Mouse (Mus musculus) forebrain, embryonic 12.5 days (tissue): ENCODE data around the gene Vav3. TPM values are rescaled to one million over a fixed set of nuclear protein-coding genes. Genes with fewer than 3 reads are reported as not detected.

Experiments
- ATAC-seq: fragments of 200-750 bp; cut with Nextera tagmentation; 2 replicates; pipeline ENCODE4 v1.8.0; 2017; ENCODE audit warnings: moderate TSS enrichment; ENCODE audit not compliant: low FRiP score
- H3K27ac ChIP-seq: fragments of 300-500 bp; sonication (generic); 2 replicates; pipeline ENCODE4 v1.5.1; 2016; ENCODE audit warnings: mild to moderate bottlenecking
- H3K27me3 ChIP-seq: fragments of 300-500 bp; sonication (generic); 2 replicates; pipeline ENCODE4 v1.6.1; 2016; ENCODE audit warnings: mild to moderate bottlenecking
- H3K36me3 ChIP-seq: fragments of 300-500 bp; sonication (generic); replicated peaks from 2 replicates; pipeline ENCODE4 v1.6.1; 2016; ENCODE audit warnings: mild to moderate bottlenecking
- H3K4me1 ChIP-seq: fragments of 300-500 bp; sonication (generic); 2 replicates; pipeline ENCODE4 v1.6.1; 2016
- H3K4me2 ChIP-seq: fragments of 300-500 bp; sonication (generic); 2 replicates; pipeline ENCODE4 v1.6.1; 2016; ENCODE audit warnings: mild to moderate bottlenecking, moderate library complexity
- H3K4me3 ChIP-seq: fragments of 300-500 bp; sonication (generic); replicated peaks from 2 replicates; pipeline ENCODE4 v1.5.1; 2016; ENCODE audit warnings: mild to moderate bottlenecking
- H3K9ac ChIP-seq: fragments of 300-500 bp; sonication (generic); 2 replicates; pipeline ENCODE4 v1.6.1; 2016; ENCODE audit warnings: mild to moderate bottlenecking
- H3K9me3 ChIP-seq: fragments of 300-500 bp; sonication (generic); 2 replicates; pipeline ENCODE4 v1.6.1; 2016
- WGBS: fragments of 180-500 bp; shearing (Covaris S2); methylation state at CpG from one replicate; pipeline ENCODE4 v1.1.7; 2016; 5-methylcytosine and 5-hydroxymethylcytosine counted together
- polyA plus RNA-seq: library from polyadenylated mRNA; unstranded; fragments of >200 nt; fragmentation: Nextera tagmentation; extraction: Ambion mirVana; gene quantifications from 2 replicates; pipeline ENCODE4 v1.2.1, GENCODE M21; 2016

Vav3 gene
- polyA plus RNA-seq, 1 experiment from 2014 or later, result 10.9 TPM

- Histone ChIP-seq H3K9ac (no peak overlapping the region), H3K9me3 (no peaks in the 10 kb centered on the region), H3K27me3 (no peaks in the 10 kb centered on the region), H3K4me3 (no peak overlapping the region), H3K27ac (no peak overlapping the region), H3K4me1 (no peaks in the 10 kb centered on the region), H3K36me3 (no peaks in the 10 kb centered on the region), H3K4me2 (no peak overlapping the region)
- 65% methylated on average over 7 of the region's 7 CpGs for WGBS
- ATAC-seq, result no peak
Observed at GRCm38 (mm10) chr3:109323447-109324300, 16.8 kb upstream of the Vav3 start.

DNA sequence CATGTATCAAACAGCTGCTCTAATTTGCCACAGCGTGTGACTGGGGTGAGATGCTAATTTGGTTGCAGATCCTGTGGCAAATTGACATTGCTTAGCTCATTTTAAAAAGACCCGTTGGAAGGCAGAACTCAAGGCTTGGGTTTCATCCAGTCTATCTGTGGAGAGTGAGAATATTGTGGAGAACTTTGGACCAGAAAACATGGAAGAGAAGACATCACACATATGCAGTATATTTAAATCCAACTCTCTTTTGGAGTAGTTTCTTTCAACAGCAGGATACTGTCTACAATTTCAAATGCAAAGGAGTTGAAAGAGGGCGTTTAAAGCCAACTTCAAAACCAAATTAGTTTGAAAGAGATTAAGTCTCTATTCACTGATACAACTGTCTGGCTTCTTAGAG lies 13.3 kb upstream of the Vav3 start:
- no peaks in the 10 kb centered on the region for H3K27me3 ChIP-seq
- no peaks in the 10 kb centered on the region for H3K9me3 ChIP-seq
- no peaks in the 10 kb centered on the region for H3K4me1 ChIP-seq
- H3K4me2 ChIP-seq, result no peak overlapping the region
- 66% methylated on average over 3 of the region's 3 CpGs for WGBS
- no peaks in the 10 kb centered on the region for H3K36me3 ChIP-seq
- H3K4me3 ChIP-seq, result no peak overlapping the region
- no peak overlapping the region for H3K27ac ChIP-seq
- H3K9ac ChIP-seq, result no peak overlapping the region
- no peak for ATAC-seq

- no peaks in the 10 kb centered on the region for H3K27me3 ChIP-seq
- H3K9ac ChIP-seq, result no peak overlapping the region
- no peaks in the 10 kb centered on the region for H3K36me3 ChIP-seq
- no peak overlapping the region for H3K27ac ChIP-seq
- no peak for ATAC-seq
- WGBS, result 32% methylated on average over 5 of the region's 5 CpGs
- no peaks in the 10 kb centered on the region for H3K9me3 ChIP-seq
- H3K4me1 ChIP-seq, result 0 out of 2 replicates have a peak, but pooled peaks cover 4% of the 10 kb centered on the region
- no peak overlapping the region for H3K4me2 ChIP-seq
- no peak overlapping the region for H3K4me3 ChIP-seq
Observed at GRCm38 (mm10) chr3:109332755-109333154, 7.7 kb upstream of the Vav3 start.

- Histone ChIP-seq H3K4me2 (no peak overlapping the region), H3K4me1 (peaks cover 7% of the 10 kb centered on the region; the same call in 1 of the 2 replicates), H3K9ac (no peak overlapping the region), H3K4me3 (no peak overlapping the region), H3K9me3 (no peaks in the 10 kb centered on the region), H3K27ac (no peak overlapping the region), H3K27me3 (no peaks in the 10 kb centered on the region), H3K36me3 (no peaks in the 10 kb centered on the region)
- no peak for ATAC-seq
- 93% methylated on average over 1 of the region's 1 CpGs for WGBS
Observed at GRCm38 (mm10) chr3:109335470-109335869, 5.0 kb upstream of the Vav3 start.

- no peak overlapping the region for H3K4me3 ChIP-seq
- WGBS, result 75% methylated on average over 9 of the region's 9 CpGs
- H3K4me1 ChIP-seq, result peaks cover 12% of the 10 kb centered on the region
- H3K27me3 ChIP-seq, result peaks cover 14% of the 10 kb centered on the region
- H3K4me2 ChIP-seq, result no peak overlapping the region
- H3K36me3 ChIP-seq, result no peaks in the 10 kb centered on the region
- H3K27ac ChIP-seq, result no peak overlapping the region
- no peak for ATAC-seq
- H3K9ac ChIP-seq, result no peak overlapping the region
- H3K9me3 ChIP-seq, result no peaks in the 10 kb centered on the region
Observed at GRCm38 (mm10) chr3:109339290-109339689, 1.2 kb upstream of the Vav3 start.

GRCm38 (mm10) chr3:109339941-109340273 lies 546 bp upstream of the Vav3 start:
- peaks cover 12% of the 10 kb centered on the region for H3K4me1 ChIP-seq
- peak overlapping the region; percentile 76 for H3K4me2 ChIP-seq
- H3K9ac ChIP-seq, result peak overlapping the region; percentile 72
- peaks cover 14% of the 10 kb centered on the region for H3K27me3 ChIP-seq
- no peaks in the 10 kb centered on the region for H3K9me3 ChIP-seq
- 2% methylated on average over 9 of the region's 9 CpGs for WGBS
- peak overlapping the region; percentile 72 for H3K4me3 ChIP-seq
- peak; percentile 21 for ATAC-seq
- peak overlapping the region; percentile 75; the same call in 1 of the 2 replicates for H3K27ac ChIP-seq
- no peaks in the 10 kb centered on the region for H3K36me3 ChIP-seq

GRCm38 (mm10) chr3:109341071-109341480 lies 623 bp downstream of the Vav3 start:
- H3K36me3 ChIP-seq, result no peaks in the 10 kb centered on the region
- peaks cover 14% of the 10 kb centered on the region for H3K27me3 ChIP-seq
- H3K4me3 ChIP-seq, result peak overlapping the region; percentile 72
- no peak for ATAC-seq
- 1% methylated on average over 18 of the region's 18 CpGs for WGBS
- peak overlapping the region; percentile 75 for H3K27ac ChIP-seq
- peaks cover 12% of the 10 kb centered on the region for H3K4me1 ChIP-seq
- peak overlapping the region; percentile 72 for H3K9ac ChIP-seq
- no peaks in the 10 kb centered on the region for H3K9me3 ChIP-seq
- peak overlapping the region; percentile 76 for H3K4me2 ChIP-seq

DNA sequence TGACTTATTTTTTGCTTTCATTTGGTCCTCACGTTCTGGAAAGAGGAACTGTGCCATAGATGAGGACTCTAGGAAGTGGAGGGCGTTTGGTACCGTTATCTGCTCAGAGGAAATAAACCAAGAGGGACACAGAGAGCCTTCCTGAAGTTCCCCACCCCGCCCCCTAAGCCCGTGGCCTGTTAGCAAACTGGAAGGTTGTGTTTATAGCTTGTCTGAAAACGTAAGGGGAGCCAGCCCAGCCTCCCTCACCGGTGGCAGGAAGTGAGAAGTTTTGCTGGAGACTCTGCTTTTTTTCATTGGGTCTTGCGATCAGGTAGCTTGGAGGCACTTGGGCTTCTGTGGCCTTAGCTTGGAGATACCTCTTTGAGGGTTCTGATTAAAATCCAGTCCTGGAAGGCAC lies 1.2 kb downstream of the Vav3 start:
- H3K9ac ChIP-seq, result peak overlapping the region; percentile 72
- no peaks in the 10 kb centered on the region for H3K9me3 ChIP-seq
- H3K4me3 ChIP-seq, result peak overlapping the region; percentile 72
- H3K36me3 ChIP-seq, result no peaks in the 10 kb centered on the region
- H3K4me2 ChIP-seq, result peak overlapping the region; percentile 76
- peaks cover 14% of the 10 kb centered on the region for H3K27me3 ChIP-seq
- no peak overlapping the region for H3K27ac ChIP-seq
- peaks cover 12% of the 10 kb centered on the region for H3K4me1 ChIP-seq
- WGBS, result 3% methylated on average over 8 of the region's 8 CpGs
- no peak for ATAC-seq

GRCm38 (mm10) chr3:109351956-109352684 lies 11.7 kb downstream of the Vav3 start:
- Histone ChIP-seq H3K9ac (no peak overlapping the region), H3K4me3 (no peak overlapping the region), H3K27me3 (no peaks in the 10 kb centered on the region), H3K9me3 (no peaks in the 10 kb centered on the region), H3K36me3 (no peaks in the 10 kb centered on the region), H3K27ac (no peak overlapping the region), H3K4me1 (no peaks in the 10 kb centered on the region), H3K4me2 (no peak overlapping the region)
- ATAC-seq, result no peak
- 82% methylated on average over 4 of the region's 4 CpGs for WGBS

- no peak for ATAC-seq
- 93% methylated on average over 6 of the region's 6 CpGs for WGBS
- Histone ChIP-seq H3K27me3 (no peaks in the 10 kb centered on the region), H3K4me1 (no peaks in the 10 kb centered on the region), H3K27ac (no peak overlapping the region), H3K9ac (no peak overlapping the region), H3K4me2 (no peak overlapping the region), H3K9me3 (no peaks in the 10 kb centered on the region), H3K36me3 (no peaks in the 10 kb centered on the region), H3K4me3 (no peak overlapping the region)
Observed at GRCm38 (mm10) chr3:109352690-109353089, 12.2 kb downstream of the Vav3 start.

GRCm38 (mm10) chr3:109353814-109354213 lies 13.4 kb downstream of the Vav3 start:
- H3K4me1 ChIP-seq, result no peaks in the 10 kb centered on the region
- no peak for ATAC-seq
- no peaks in the 10 kb centered on the region for H3K9me3 ChIP-seq
- WGBS, result 95% methylated on average over 5 of the region's 5 CpGs
- no peak overlapping the region for H3K9ac ChIP-seq
- H3K27ac ChIP-seq, result no peak overlapping the region
- H3K27me3 ChIP-seq, result no peaks in the 10 kb centered on the region
- no peak overlapping the region for H3K4me2 ChIP-seq
- H3K4me3 ChIP-seq, result no peak overlapping the region
- no peaks in the 10 kb centered on the region for H3K36me3 ChIP-seq

DNA sequence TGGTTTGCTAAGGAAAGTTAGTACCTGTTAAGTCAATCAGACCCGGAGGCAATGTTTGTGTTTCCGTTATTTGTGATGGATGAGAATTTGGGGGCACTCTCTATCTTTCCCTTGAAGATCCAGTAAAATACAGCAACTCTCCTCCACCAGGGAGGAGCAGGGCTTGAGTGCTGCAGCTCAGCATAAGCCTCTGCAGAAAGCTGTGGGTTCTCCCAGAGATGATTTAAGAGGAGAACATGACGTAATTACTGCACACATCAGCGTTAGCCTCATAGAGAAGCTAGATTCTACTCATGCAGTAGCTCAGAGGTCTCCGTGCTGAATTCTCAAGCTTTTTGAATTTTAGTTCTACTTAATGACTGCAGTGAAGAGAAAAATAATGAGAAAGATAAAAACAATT lies 14.7 kb downstream of the Vav3 start:
- H3K9me3 ChIP-seq, result no peaks in the 10 kb centered on the region
- H3K4me2 ChIP-seq, result no peak overlapping the region
- ATAC-seq, result no peak
- no peak overlapping the region for H3K27ac ChIP-seq
- no peaks in the 10 kb centered on the region for H3K27me3 ChIP-seq
- H3K36me3 ChIP-seq, result no peaks in the 10 kb centered on the region
- H3K4me3 ChIP-seq, result no peak overlapping the region
- WGBS, result 86% methylated on average over 5 of the region's 5 CpGs
- no peak overlapping the region for H3K9ac ChIP-seq
- no peaks in the 10 kb centered on the region for H3K4me1 ChIP-seq
